Mouse (Mus musculus): Measurements from ENCODE around the gene Slc23a4.
A peak's percentile ranks its signal among the peaks of the same experiment; 100 is the strongest.

The Slc23a4 gene

GRCm38 (mm10) chr6:34910371-34911219 lies 77.6 kb downstream of the Slc23a4 start, which contains the start of gene Wdr91:
Gene Wdr91, minus strand, starts transcription at chr6:34910876.
- peak; percentile 91 to 95 for DNase-seq

GRCm38 (mm10) chr6:34909631-34910345 lies 78.4 kb downstream of the Slc23a4 start:
- no peak for DNase-seq

- no peak for DNase-seq
These were observed 80.4 kb downstream of the Slc23a4 start for GRCm38 (mm10) chr6:34907696-34908260.

GRCm38 (mm10) chr6:34907121-34907614 lies 81.0 kb downstream of the Slc23a4 start:
- no peak for DNase-seq

- DNase-seq, result no peak
These were observed 81.5 kb downstream of the Slc23a4 start for GRCm38 (mm10) chr6:34906661-34907060.

DNA sequence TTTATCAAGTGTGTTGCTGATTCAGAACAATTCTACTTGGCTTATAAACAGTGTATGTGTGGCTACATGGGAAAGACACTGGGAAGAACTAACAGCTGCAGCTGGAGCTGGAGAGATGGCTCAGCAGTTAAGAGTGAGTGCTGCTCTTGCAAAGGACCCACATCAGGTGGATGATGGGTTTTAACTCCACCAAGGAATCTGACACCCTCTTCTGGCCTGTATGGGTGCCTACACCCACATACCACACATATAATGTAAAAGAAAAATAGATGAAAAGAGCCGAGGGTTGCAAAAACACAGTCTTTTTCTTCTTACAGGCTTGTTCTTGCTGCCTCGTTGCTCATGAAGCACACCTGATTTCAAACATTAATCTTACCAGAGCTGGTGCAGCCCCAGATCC lies 82.1 kb downstream of the Slc23a4 start:
- no peak for DNase-seq

DNA sequence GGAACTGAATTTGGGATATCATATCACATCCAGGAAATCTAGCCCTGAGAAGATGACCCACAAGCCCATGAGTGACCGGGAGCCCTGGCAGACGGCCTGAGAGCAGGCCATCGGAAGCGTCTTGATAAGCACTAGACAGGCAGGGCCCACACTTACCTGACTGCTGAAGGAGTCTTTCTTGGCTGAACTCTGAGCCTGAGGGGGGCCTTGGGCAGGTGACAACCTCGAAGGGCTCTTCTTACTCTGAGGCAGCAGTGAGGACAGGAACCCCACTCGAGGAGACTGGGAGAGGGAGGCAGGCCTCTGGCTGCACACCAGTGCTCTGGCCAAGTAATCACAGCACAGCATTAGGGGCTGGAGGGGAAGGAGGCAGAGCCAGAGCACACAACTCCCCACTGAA lies 83.8 kb downstream of the Slc23a4 start:
- no peak for DNase-seq

DNA sequence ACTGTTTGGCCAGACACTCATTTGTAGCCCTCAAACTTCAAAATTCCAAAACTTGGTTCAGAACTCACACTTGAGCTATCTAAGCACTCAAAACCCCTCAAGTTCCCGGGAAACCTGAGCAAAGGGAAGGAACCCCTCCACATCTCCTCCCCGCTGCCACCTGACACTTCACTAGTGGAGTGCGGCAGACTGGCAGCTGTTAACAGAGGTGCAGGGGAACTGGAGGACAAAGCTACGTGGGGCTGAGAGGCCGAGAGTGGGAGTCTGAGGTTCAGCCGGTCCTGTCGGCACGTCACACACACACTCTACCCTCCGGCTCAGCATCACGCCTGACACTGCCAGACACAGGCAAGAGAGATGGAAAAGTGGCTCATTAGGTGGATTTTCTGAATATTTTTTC lies 84.4 kb downstream of the Slc23a4 start:
- no peak for DNase-seq

DNA sequence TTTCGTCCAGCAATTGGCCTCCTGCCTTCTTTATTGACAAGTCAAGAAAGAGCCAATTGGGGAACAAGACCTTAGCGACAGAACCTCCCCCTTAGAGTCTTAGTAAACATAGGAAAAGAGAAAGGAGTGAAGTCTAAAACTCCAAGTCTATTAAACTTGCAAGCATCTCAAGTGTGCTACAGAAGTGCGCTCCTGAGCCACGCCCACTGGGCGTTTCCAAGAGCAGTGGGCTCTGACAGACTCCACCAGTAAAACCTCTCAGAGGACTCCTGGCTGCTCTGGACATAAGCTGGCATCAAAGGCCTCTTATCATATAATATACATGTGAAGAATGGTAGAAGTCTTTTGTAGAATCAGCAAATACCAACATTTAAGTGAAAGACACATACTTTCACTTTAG lies 84.8 kb downstream of the Slc23a4 start:
- no peak for DNase-seq

GRCm38 (mm10) chr6:34902578-34902977 lies 85.6 kb downstream of the Slc23a4 start:
- DNase-seq, result no peak

DNA sequence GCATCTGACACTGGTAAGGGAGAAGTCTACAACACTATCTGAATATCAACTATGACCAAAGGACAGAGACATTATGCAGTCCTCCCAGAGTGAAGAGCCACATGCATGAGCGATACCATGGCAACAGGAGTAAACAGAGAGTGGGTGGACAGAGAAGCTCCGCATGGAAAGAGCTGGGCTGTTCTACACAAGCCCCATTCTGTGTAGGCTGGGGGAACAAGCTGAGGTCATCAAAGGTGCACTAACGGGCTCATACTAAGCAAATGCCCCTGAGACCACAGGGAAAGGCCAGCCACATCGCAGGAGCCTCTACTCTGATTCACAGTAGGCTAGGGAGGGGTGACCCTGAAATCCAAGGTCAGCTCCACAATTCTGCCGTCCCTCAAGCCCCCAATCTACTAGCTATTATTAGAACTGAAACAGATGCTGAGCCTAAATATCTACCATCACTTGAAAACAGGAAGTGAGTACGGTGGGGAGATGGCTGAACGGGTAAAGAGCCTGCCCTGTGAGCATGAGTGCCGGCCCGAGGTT lies 86.2 kb downstream of the Slc23a4 start:
- no peak for DNase-seq

GRCm38 (mm10) chr6:34900990-34901389 lies 87.2 kb downstream of the Slc23a4 start:
- DNase-seq, result no peak

GRCm38 (mm10) chr6:34899127-34899526 lies 89.1 kb downstream of the Slc23a4 start:
- no peak for DNase-seq

DNA sequence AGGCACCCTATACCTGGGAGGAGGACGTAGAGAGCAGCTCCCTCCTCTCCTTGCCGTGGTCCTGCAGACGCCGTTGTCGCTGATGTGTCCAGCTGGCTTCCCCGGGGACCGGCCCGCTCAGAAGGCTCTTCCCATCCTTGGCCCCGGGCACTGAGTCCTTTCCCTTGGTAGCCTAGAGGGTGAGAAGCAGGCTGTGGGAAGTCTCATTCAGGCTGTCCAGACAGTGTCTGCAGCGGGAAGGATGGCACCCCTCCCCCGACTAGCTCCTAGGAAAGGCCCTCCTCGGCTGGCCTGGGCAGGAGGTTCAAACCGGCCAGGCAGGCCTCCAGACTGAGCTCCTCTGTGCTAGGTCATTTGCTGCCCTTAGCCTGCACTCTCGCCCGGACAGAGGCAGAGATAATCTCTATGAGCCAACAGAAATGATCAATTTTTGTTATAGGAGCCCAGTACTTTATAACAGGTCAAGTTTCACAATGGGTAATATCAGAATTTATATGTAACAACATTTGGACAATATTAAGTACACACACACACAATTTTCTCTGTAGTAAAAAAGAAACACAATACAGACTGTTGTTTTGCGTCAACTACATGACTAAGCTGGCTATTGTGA lies 91.9 kb downstream of the Slc23a4 start:
- no peak for DNase-seq

DNA sequence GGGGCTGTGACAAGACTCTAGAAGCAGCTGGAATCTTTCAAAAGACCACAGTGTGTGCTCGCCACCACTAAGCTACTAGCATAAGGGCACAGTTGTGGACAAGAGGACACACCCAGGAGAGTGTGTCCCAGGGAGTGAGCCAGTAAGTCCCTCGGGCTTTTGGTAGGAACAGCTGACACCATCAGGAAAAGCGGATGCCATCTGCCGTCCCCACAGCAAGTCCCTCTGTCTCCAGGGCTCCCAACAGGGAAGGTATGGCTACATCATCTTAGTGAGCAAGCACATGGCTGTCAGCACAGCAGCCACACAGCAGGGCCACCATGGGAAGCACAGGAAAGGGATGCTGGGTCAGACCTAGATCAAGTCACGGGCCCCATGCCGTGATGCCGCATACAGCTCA lies 92.6 kb downstream of the Slc23a4 start:
- DNase-seq, result no peak
